8 mouse cellular contexts compared by ENCODE assay signal in genomic region chr7:15945721-15946536, GRCm38 (mm10). TPM values are rescaled to one million over a fixed set of nuclear protein-coding genes. Genes with fewer than 3 reads are reported as not detected.
A peak's percentile ranks its signal among the peaks of the same experiment; 100 is the strongest.
DNase-seq lines count a peak whose midpoint lies in the region; ATAC-seq and TF ChIP-seq lines count a peak whose summit lies in the region.

Gene Nop53 (minus strand): TSS chr7:15946074.

- TF ChIP-seq POLR2A in cortical plate, adult 2 months (IDR thresholded peaks at IDR 0.05; ENCODE audit: extremely low read depth, insufficient read depth, low read length) = peak; percentile 69

- peaks cover 4% of the 10 kb centered on the region; the same call in 1 of the 2 replicates for H3K4me1 ChIP-seq in cortical plate, adult 2 months (ENCODE audit: control insufficient read depth, insufficient read depth, low read length)

- TF ChIP-seq CTCF in cortical plate, adult 2 months (IDR thresholded peaks at IDR 0.05; ENCODE audit: extremely low read depth, insufficient read depth, low read length) = no peak

- peak; percentile 90 for DNase-seq in gastrocnemius, postnatal 10 days
- DNase-seq in induced T-regulatory cell, adult 2 months (ENCODE audit: low read depth) = peak; percentile 99
- DNase-seq in left cerebral cortex, adult 9 months (ENCODE audit: low spot score in 2 of 2) = peak; percentile 93 to 97
- peak; percentile 88 for DNase-seq in right cerebral cortex, postnatal 14 days
- peak; percentile 89 to 90 for DNase-seq in urinary bladder, postnatal 36 days (ENCODE audit: low spot score in 2 of 2)

- peak; percentile 84 for ATAC-seq in activated CD4-positive, CD25-positive, alpha-beta regulatory T cell, adult 4 months
- ATAC-seq in megakaryocyte progenitor cell, adult 5-6 weeks (replicated peaks; ENCODE audit: poor library complexity) = peak; percentile 75

- H3K4me3 ChIP-seq in cortical plate, adult 2 months (ENCODE audit: insufficient read depth, low read length) = peak within 1 kb of the TSS; percentile 49

- H3K27ac ChIP-seq in cortical plate, adult 2 months (ENCODE audit: insufficient read depth, low read length) = peak within 1 kb of the TSS; percentile 98

RNA-seq across cellular contexts. Expression of gene Nop53, which starts in this region (rescaled TPM):
- 100 to 1,000 TPM; 334 to 398 TPM for polyA plus RNA-seq in activated CD4-positive, CD25-positive, alpha-beta regulatory T cell, adult 4 months (2017; shearing (Covaris generic))
- 91.6 and 109 TPM in 2 replicates for polyA plus RNA-seq in cortical plate, adult 2 months (2012; rRNA removed)
- total RNA-seq in gastrocnemius, postnatal 10 days (2021) = 100 to 1,000 TPM; 135 to 141 TPM
- 64.0 and 65.0 TPM in 2 replicates for total RNA-seq in megakaryocyte progenitor cell, adult 5-6 weeks (2015)
- 230 and 286 TPM in 2 replicates for total RNA-seq in megakaryocyte progenitor cell, adult 5-6 weeks (2017)

Comparison
In these comparisons a context has a peak if more than half of its experiments do, and no peak if none do; other contexts are left out.
1. Peak in every context shown above with its lines: DNase-seq, ATAC-seq, H3K4me3 ChIP-seq and H3K27ac ChIP-seq.